Mouse (Mus musculus): ENCODE measurements around the gene Il12rb2. TPM values are rescaled to one million over a fixed set of nuclear protein-coding genes. Genes with fewer than 3 reads are reported as not detected.

Il12rb2 gene
- 6.3 TPM in 1 of 2 replicates, not detected in the other for total RNA-seq (2015; ENCODE audit: low replicate concordance)
- not detected in 2 replicates for total RNA-seq (2017; ENCODE audit: low replicate concordance)

DNA sequence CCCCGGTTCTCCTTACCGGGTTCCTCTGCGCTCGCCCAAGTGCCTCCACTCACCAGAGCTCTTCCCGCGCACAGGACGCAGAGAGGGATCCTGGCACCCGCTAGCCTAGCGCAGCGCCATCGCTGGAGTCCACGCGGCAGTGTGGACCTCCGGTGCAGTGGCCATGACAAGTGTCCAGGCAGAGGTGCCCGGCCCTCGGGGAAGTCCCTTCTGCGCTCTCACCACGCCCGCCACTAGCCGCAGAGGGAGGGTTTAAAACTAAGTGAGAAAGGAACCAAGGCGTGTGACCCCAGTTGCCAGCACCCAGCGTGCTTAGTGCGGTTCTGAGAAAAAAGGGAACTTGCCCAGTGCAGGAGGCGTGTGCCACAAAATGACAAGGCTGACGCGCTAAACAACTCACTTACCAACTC lies at the start of gene Il12rb2:
TSS of gene Il12rb2 (minus strand) at position 207 of the 410 bp plus-strand sequence.
- ATAC-seq (replicated peaks; ENCODE audit: low FRiP score, poor library complexity, severe bottlenecking): 0 out of 2 replicates have a peak, but pooled peaks have one; percentile 30

DNA sequence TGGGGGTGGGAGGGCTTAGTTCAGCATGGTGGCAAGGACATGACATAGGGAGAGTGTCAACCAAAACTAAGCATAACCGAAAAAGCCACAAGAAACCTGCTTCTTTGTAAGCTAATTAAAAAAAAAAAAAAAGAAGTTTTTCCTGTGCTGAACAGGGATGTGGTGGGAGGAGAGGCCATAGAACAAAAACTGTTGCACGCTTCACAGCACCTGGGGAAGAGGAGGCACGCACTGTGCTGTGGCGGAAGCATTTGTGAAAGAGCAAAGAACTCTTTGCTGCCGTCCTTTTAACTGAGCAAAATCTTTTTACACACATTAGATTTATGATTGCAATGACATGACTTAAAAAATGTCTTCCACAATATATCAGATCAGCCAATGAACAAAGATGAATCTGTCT lies 45.8 kb upstream of the Il12rb2 start:
- no peak for ATAC-seq (replicated peaks; ENCODE audit: low FRiP score, poor library complexity, severe bottlenecking)

GRCm38 (mm10) chr6:67416557-67416956 lies 40.6 kb upstream of the Il12rb2 start:
- no peak for ATAC-seq (replicated peaks; ENCODE audit: low FRiP score, poor library complexity, severe bottlenecking)

- ATAC-seq (replicated peaks; ENCODE audit: low FRiP score, poor library complexity, severe bottlenecking): no peak
These were observed 39.3 kb upstream of the Il12rb2 start for GRCm38 (mm10) chr6:67415276-67415675.

DNA sequence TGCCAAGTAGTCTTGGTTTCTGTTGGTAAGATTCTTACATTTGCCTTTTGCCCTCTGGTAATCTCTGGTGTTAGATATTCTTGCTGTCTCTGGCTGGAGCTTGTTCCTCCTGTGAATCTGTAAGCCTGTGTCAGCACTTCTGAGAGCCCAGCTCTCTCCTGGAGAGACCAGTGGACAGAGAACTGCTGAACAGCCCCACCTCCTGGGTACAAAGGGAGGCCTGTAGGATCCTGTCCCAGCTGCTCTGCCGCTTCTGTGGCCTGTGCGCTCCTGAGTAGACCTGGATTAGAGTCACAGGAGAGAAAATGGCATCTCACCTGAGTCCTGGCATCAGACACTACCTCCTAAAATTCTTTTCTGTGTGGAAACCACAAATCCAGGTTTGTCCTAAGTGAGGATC lies 37.4 kb upstream of the Il12rb2 start:
- ATAC-seq (replicated peaks; ENCODE audit: low FRiP score, poor library complexity, severe bottlenecking): no peak

DNA sequence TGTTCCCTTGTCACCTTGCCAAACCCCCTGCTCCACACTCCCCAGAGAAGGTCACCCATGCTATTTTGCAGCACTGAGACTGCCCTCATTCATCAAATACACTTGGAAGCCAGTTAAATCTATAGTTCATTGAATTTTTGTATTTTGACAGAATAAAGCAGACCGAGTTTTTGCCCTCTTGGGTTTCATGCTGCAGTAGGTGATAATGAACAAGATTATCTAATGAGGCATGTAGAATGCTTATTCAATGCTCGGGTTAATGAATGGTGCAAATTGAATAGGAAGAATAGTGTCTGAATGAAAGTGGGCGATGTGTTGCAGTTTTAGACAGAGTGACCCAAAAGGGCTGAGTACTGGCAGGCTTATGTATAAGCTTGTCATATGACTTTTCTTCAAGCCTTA lies 29.3 kb upstream of the Il12rb2 start:
- ATAC-seq (replicated peaks; ENCODE audit: low FRiP score, poor library complexity, severe bottlenecking): no peak

GRCm38 (mm10) chr6:67399551-67399950 lies 23.6 kb upstream of the Il12rb2 start:
- no peak for ATAC-seq (replicated peaks; ENCODE audit: low FRiP score, poor library complexity, severe bottlenecking)

- no peak for ATAC-seq (replicated peaks; ENCODE audit: low FRiP score, poor library complexity, severe bottlenecking)
These were observed 10.2 kb downstream of the Il12rb2 start for GRCm38 (mm10) chr6:67365785-67366184.

GRCm38 (mm10) chr6:67348065-67348464 lies 27.9 kb downstream of the Il12rb2 start:
- ATAC-seq (replicated peaks; ENCODE audit: low FRiP score, poor library complexity, severe bottlenecking): no peak

DNA sequence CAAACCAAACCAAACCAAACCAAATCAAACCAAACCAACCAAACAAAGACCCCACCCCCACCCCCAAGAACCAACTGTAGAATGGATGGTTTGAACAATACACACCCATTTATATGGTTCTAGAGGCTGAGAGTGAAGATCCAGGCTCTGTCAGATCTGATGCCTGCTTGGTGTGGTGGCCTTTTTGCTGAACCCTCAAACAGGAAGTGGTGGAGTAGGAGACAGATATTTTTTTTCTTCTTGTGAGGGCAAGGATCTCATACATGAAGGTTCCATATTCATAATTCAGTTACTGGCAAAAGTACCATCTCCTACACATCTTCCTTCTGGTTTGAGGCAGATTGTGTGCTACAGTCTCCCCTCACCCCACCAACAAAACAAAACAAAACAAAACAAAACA lies 36.5 kb downstream of the Il12rb2 start:
- no peak for ATAC-seq (replicated peaks; ENCODE audit: low FRiP score, poor library complexity, severe bottlenecking)

GRCm38 (mm10) chr6:67337943-67338342 lies 38.0 kb downstream of the Il12rb2 start:
- 0 out of 2 replicates have a peak, but pooled peaks have one; percentile 30 for ATAC-seq (replicated peaks; ENCODE audit: low FRiP score, poor library complexity, severe bottlenecking)

- ATAC-seq (replicated peaks; ENCODE audit: low FRiP score, poor library complexity, severe bottlenecking): no peak
These were observed 52.2 kb downstream of the Il12rb2 start for GRCm38 (mm10) chr6:67323788-67324187.

- ATAC-seq (replicated peaks; ENCODE audit: low FRiP score, poor library complexity, severe bottlenecking): peak; percentile 86
These were observed 57.5 kb downstream of the Il12rb2 start for GRCm38 (mm10) chr6:67318451-67318850.

GRCm38 (mm10) chr6:67317827-67318338 lies 58.1 kb downstream of the Il12rb2 start:
- ATAC-seq (replicated peaks; ENCODE audit: low FRiP score, poor library complexity, severe bottlenecking): no peak

- no peak for ATAC-seq (replicated peaks; ENCODE audit: low FRiP score, poor library complexity, severe bottlenecking)
These were observed 58.9 kb downstream of the Il12rb2 start for GRCm38 (mm10) chr6:67317068-67317467.

DNA sequence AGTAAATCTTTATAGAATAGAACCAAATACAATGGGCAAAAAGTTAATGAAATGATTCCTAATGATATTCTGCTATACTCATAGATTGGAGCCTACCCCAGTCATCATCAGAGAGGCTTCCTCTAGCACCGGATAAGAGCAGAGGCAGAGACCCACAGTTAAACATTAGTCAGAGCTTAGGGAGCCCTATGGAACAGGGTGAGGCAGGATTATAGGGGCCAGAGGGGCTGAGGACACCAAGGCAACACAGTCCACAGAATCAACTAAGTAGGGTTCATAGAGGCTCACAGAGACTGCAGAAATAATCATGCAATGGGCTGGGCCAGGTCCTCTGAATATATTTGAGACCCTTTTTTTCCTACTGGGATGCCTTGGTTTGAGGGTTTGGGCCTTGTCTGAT lies 61.3 kb downstream of the Il12rb2 start:
- no peak for ATAC-seq (replicated peaks; ENCODE audit: low FRiP score, poor library complexity, severe bottlenecking)

DNA sequence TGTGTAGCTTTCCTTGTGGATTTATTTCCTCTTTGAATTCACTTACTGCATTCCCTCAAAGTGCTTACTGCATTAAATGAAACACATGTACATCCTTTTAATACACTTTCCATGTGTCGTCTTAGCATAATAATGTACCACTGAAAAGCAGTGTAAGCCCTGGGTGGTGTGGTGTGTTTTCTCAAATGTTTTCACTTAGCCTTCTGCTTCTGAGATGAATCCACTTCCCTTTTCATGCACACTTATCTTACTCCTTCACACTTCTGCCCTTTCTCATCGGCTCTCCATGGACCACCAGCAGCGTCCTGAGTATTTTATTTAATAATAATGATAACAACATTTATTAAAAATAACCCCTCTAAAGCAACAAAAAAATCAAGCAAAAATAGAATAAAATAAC lies 66.2 kb downstream of the Il12rb2 start:
- ATAC-seq (replicated peaks; ENCODE audit: low FRiP score, poor library complexity, severe bottlenecking): no peak

GRCm38 (mm10) chr6:67308994-67309393 lies 67.0 kb downstream of the Il12rb2 start:
- no peak for ATAC-seq (replicated peaks; ENCODE audit: low FRiP score, poor library complexity, severe bottlenecking)

DNA sequence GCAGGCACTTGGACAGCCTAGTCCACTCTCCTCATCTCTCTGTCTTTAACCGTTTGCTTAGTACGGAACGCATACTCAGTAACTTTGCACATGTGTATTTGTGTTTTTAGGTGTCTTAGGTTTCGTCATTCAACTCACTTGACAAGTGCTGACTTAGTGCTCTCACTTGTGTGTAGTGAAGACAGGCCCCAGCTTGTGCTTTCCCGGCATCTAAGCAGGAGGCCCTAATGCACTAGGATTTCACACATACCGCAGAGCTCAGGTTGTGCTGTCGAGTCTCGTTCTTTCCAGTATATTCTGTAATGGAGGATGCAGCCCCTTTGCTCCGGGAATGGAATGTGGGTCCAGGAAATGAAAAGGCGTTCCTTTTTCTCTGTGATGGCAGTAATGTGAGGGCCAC lies 72.8 kb downstream of the Il12rb2 start:
- ATAC-seq (replicated peaks; ENCODE audit: low FRiP score, poor library complexity, severe bottlenecking): no peak

DNA sequence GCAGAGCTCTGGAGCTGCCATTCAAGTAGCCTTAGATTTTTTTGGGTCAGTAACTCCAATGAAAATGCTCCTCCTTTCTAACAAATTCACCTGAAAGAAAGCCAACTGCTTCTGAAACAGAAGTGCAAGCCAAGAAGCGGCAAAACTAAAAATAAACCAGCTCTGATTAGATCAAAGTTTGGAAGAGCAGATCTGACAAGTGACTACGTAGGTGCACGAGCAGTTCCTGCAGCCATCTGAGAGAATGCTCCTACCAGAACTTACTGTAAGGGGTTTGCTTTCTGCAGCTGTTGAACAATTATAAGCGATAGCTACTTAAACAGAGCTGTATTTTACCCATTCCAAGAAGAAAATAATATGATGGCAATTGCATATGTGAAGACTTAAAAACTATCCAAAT lies 73.5 kb downstream of the Il12rb2 start:
- no peak for ATAC-seq (replicated peaks; ENCODE audit: low FRiP score, poor library complexity, severe bottlenecking)

DNA sequence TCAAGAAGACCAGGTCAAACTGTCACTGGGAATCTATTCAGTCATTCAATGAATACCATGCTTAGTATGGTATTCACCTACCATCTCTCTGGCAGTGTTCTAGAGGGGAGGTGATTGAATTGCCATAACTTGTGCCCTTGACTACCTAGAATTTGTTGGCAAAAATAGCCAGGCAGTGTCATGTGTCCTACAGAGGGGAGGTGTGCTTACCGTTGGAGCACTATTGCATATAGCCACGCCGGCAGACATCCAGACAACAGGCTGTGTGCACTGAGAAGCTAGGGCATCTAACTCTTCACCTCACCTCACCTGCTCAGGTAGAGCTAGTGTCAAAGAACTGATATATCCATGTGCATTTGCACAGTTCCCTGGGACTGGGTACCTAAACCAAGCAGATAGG lies 74.8 kb downstream of the Il12rb2 start:
- no peak for ATAC-seq (replicated peaks; ENCODE audit: low FRiP score, poor library complexity, severe bottlenecking)

- ATAC-seq (replicated peaks; ENCODE audit: low FRiP score, poor library complexity, severe bottlenecking): no peak
These were observed 75.3 kb downstream of the Il12rb2 start for GRCm38 (mm10) chr6:67300710-67301163.

Data from erythroid progenitor cell, adult 5-6 weeks (primary cell).